Mouse (Mus musculus) natural killer cell, adult 2 months (primary cell): ENCODE data around the gene Slc22a27.
"Not testable (repeated sequence)": the region's sequence is repeated elsewhere in the genome, so short reads cannot be mapped to it uniquely, and the experiment has no call there.

ENCODE experiments used
- DNase-seq, 2 experiments: peaks; one replicate each; pipeline ENCODE4 v3.0.0; 2022; ENCODE audit warnings: low spot score in 2 of 2

Slc22a27 gene

GRCm38 (mm10) chr19:7965927-7966326 lies at the start of gene Slc22a27:
Gene Slc22a27 (minus strand): TSS chr19:7966027.
- not testable (repeated sequence) for DNase-seq

GRCm38 (mm10) chr19:8011596-8011995 lies 45.8 kb upstream of the Slc22a27 start:
- DNase-seq: peak in 1 of 2 experiments; percentile 33

GRCm38 (mm10) chr19:8009086-8009485 lies 43.3 kb upstream of the Slc22a27 start:
- DNase-seq: not testable (repeated sequence)

GRCm38 (mm10) chr19:7968703-7969102 lies 2.9 kb upstream of the Slc22a27 start:
- DNase-seq: no peak

GRCm38 (mm10) chr19:7966550-7966949 lies 723 bp upstream of the Slc22a27 start:
- not testable (repeated sequence) for DNase-seq

- DNase-seq: not testable (repeated sequence)
Observed at GRCm38 (mm10) chr19:7939391-7939790, 26.4 kb downstream of the Slc22a27 start.

- DNase-seq: no peak
Observed at GRCm38 (mm10) chr19:7876626-7877025, 89.2 kb downstream of the Slc22a27 start.

- no peak for DNase-seq
Observed at GRCm38 (mm10) chr19:7829851-7830250, 136.0 kb downstream of the Slc22a27 start.
